Mouse (Mus musculus) kidney, adult 2 months (tissue): ENCODE results near the gene Flvcr2. TPM values are rescaled to one million over a fixed set of nuclear protein-coding genes. Genes with fewer than 3 reads are reported as not detected.
A peak's percentile ranks its signal among the peaks of the same experiment; 100 is the strongest.
"Not testable (repeated sequence)": the region's sequence is repeated elsewhere in the genome, so short reads cannot be mapped to it uniquely, and the experiment has no call there.

Source experiments
- DNase-seq: peaks from one replicate; pipeline ENCODE4 v3.0.0; 2021
- H3K27ac ChIP-seq: fragments of 200-500 bp; 2 replicates; pipeline ENCODE4 v1.5.1; 2012; ENCODE audit warnings: low read depth, low read length, control low read depth, inconsistent platforms; ENCODE audit not compliant: insufficient read depth
- H3K27me3 ChIP-seq: fragments of 200-500 bp; replicated peaks from 2 replicates; pipeline ENCODE4 v1.6.1; 2012; ENCODE audit warnings: mild to moderate bottlenecking, moderate library complexity, low read length, inconsistent platforms; ENCODE audit not compliant: control insufficient read depth, insufficient read depth
- H3K36me3 ChIP-seq: fragments of 200-500 bp; 2 replicates; pipeline ENCODE4 v1.6.1; 2012; ENCODE audit warnings: mild to moderate bottlenecking, moderate library complexity, low read length, inconsistent platforms; ENCODE audit not compliant: control insufficient read depth, insufficient read depth
- H3K4me1 ChIP-seq: fragments of 200-500 bp; 2 replicates; pipeline ENCODE4 v1.6.1; 2011; ENCODE audit warnings: low read length; ENCODE audit not compliant: control insufficient read depth, insufficient read depth
- H3K4me3 ChIP-seq: fragments of 200-500 bp; 2 replicates; pipeline ENCODE4 v1.5.1; 2011; ENCODE audit warnings: mild to moderate bottlenecking, low read depth, low read length, control low read depth; ENCODE audit not compliant: insufficient read depth
- CTCF ChIP-seq: fragments of 200-500 bp; conservative IDR thresholded peaks from 2 replicates; pipeline ENCODE4 v1.5.1; 2011; ENCODE audit warnings: low read depth, mild to moderate bottlenecking, control low read depth, low read length, moderate library complexity, mixed read lengths; ENCODE audit not compliant: insufficient read depth, insufficient read length
- POLR2A ChIP-seq: fragments of 200-500 bp; IDR thresholded peaks from one replicate; pipeline ENCODE4 v1.6.1; 2011; ENCODE audit warnings: low read depth, low read length, control low read depth
- WGBS: fragments of 180-500 bp; shearing (Covaris S2); methylation state at CpG from one replicate; pipeline ENCODE4 v1.1.7; 2018; 5-methylcytosine and 5-hydroxymethylcytosine counted together
- polyA plus RNA-seq: library from polyadenylated mRNA; depleted of rRNA; stranded (reverse); fragments of >200 nt; gene quantifications from 2 replicates; pipeline ENCODE4 v1.2.3, GENCODE M21; 2012; rRNA removed

Gene Flvcr2
- polyA plus RNA-seq: 23.1 and 35.1 TPM in 2 replicates

DNA sequence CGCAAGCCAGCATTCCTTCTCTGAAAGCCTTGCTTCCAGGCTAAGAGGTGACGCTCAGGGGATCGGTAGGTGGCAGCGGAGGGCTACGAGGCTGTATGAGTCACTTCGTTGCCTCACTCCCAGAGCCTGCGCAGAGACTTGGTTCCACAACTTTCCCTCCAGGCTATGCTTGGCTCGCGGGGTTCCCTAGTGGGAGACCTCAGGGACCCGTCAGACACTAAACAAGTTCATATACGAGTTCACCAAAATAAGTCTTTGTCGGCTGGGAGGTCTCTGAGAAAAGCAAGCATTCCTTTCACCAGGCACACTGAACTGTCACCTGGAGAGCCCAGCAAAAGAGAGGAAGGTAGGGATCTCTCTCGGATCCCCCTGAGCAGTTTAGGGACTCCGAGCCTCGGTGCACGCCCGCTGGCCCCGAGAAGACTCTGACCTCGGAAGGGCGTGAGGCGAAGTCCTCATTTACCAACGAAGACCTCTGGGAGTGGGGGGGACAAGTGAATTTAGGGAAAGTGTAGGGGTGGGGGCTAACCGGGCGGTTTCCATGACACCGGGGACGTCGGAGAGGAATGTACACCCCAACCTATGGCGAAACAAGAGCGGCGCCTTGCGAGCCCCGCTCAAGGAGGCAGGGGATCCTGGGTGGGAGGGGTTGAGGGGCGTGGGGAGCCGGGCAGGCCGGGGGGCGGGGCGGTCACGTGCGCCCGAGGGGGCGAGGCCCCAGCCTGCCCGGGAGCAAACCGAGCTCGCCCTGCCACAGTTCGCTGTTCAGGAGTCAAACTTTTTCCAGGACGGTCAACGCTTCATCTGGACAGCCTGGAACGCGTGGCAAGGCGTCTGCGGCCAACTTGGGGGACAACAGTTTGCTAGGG lies at the start of gene Flvcr2:
Gene Flvcr2, plus strand, starts transcription at position 713 of the 869 bp plus-strand sequence.
- H3K36me3 ChIP-seq: no peaks in the 10 kb centered on the region
- no peaks in the 10 kb centered on the region for H3K27me3 ChIP-seq
- peak within 1 kb of the TSS; percentile 87 for H3K27ac ChIP-seq
- peak within 1 kb of the TSS; percentile 79 for H3K4me3 ChIP-seq
- under 1% methylated on average over 51 of the region's 51 CpGs for WGBS
- DNase-seq: peak; percentile 92
- H3K4me1 ChIP-seq: peaks cover 9% of the 10 kb centered on the region
- peak; percentile 8 for TF ChIP-seq POLR2A
- peak; percentile 99; the same call in 1 of the 2 replicates for TF ChIP-seq CTCF

DNA sequence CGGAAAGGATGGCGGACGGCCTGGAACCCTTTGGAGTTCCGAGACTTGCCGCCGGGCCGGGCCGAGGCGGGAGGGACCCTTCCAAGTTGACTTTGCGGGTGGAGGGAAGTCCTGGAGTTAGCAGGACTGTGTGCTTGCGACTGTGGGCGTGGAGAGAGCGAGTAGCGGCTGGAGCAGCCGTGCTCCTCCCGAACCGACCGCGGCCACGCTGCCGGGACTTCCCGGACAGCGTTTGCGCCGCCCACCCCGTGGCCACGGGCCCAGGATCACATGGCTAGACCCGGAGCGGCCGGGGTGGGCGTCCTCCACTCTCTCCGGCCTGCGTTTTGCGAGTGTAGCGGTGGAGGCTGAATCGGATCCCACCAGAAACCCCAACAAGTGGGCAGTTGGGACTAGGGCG lies 48.2 kb upstream of the Flvcr2 start:
- H3K4me1 ChIP-seq, H3K36me3 ChIP-seq, H3K27me3 ChIP-seq, H3K27ac ChIP-seq, DNase-seq: not testable (repeated sequence)
- WGBS: 11% methylated on average over 15 of the region's 37 CpGs
- H3K4me3 ChIP-seq: peak overlapping the region; percentile 21

DNA sequence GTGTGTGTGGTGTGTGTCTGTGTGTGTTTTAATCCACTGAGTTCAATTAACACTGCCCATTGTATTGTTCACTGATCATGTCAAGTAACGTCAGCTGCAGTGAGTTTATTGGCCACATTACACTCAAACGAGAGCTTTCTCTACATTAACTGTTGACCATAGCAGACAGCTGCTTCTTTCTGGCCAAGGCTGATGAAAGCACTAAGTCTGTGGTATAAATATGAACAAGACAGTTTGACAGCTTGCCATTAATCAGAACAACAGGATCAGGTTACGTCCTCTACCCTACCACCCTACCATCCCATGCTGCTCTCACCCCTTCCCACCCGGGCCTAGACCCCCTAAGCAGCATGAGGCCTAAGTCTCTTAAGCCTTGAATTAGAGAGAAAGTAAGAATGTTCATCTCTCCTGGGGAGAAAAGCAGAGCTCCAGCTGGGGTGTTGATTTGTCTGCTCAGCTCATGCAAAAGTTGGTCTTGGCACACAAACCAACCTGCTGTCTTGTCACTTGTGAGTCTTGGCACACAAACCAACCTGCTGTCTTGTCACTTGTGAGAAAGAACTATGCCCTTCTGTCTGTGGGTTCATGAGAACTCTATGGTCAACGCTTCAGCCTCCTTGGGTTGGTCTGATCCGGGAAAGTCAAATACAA lies 46.0 kb upstream of the Flvcr2 start:
- H3K27me3 ChIP-seq: no peaks in the 10 kb centered on the region
- WGBS: 79% methylated on average over 6 of the region's 6 CpGs
- H3K36me3 ChIP-seq: no peaks in the 10 kb centered on the region
- 0 out of 2 replicates have a peak, but pooled peaks cover 3% of the 10 kb centered on the region for H3K4me1 ChIP-seq
- DNase-seq: no peak
- TF ChIP-seq CTCF: no peak
- no peak overlapping the region for H3K4me3 ChIP-seq
- no peak overlapping the region for H3K27ac ChIP-seq

DNA sequence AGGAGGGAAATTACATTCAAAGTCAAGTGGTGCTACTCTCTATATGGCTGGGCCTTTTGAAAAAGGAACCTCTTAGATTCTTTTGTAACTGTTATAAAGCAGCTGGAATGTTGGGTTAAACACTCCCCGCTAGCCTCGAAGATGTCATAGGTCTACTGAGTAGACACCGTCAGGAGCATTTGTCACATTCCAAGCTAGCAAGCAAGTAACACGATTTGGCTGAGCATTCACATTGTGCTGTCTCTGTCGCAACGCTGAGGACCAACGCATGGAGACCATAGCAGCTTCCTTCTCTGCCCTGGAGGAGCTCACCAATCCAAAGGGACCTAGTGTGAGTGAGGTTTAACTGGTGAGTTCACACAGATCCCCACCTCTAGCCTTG lies 45.5 kb upstream of the Flvcr2 start:
- no peak for DNase-seq
- H3K36me3 ChIP-seq: no peaks in the 10 kb centered on the region
- 74% methylated on average over 7 of the region's 7 CpGs for WGBS
- no peak for TF ChIP-seq POLR2A
- TF ChIP-seq CTCF: no peak
- H3K27me3 ChIP-seq: no peaks in the 10 kb centered on the region
- no peak overlapping the region for H3K27ac ChIP-seq
- H3K4me1 ChIP-seq: 0 out of 2 replicates have a peak, but pooled peaks cover 3% of the 10 kb centered on the region
- H3K4me3 ChIP-seq: no peak overlapping the region

DNA sequence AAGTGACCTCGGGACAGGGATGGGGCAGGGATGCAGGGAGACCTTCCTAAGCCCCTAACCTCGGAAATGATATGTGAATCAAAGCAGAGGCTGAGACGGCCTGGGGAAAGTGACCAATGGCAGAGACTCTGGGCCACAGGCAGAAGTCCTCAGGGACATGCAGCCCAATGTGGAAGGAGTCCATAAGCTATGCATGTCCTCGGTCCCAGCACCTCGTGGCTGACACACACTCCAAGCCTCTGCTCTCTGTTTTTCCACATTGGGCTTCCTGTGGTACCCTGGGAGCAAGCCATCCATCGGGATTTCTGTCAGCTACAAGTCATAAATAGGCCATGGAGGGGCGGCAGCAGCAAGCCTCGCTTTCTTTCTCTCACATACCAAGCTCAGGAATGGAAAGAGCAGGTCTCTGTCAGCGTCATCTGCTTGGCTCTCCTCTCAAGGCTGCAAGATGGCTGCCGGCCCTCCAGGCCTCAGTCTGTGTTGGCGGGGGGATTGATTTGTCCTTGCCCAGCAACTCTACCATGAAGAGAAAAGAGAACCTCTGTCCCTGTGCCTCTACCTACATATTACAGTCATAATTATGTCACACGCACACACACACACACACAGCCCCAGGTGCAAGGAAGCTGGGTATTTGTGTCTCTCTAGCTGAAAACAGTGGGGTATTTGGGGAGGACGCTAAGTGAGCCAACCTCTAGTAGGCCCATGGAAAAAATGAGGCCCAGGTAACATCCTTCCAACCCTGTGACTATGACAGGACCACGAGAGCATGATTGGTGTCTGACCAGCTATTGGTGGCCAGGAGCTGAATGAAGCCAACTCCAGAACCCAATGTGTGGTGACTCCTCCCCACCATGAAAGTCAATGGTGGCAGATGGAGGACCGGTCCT lies 43.9 kb upstream of the Flvcr2 start:
- Histone ChIP-seq H3K36me3 (no peaks in the 10 kb centered on the region), H3K27ac (no peak overlapping the region), H3K4me1 (0 out of 2 replicates have a peak, but pooled peaks cover 3% of the 10 kb centered on the region), H3K4me3 (no peak overlapping the region), H3K27me3 (no peaks in the 10 kb centered on the region)
- DNase-seq: no peak
- no peak for TF ChIP-seq CTCF
- no peak for TF ChIP-seq POLR2A
- WGBS: 82% methylated on average over 15 of the region's 15 CpGs

DNA sequence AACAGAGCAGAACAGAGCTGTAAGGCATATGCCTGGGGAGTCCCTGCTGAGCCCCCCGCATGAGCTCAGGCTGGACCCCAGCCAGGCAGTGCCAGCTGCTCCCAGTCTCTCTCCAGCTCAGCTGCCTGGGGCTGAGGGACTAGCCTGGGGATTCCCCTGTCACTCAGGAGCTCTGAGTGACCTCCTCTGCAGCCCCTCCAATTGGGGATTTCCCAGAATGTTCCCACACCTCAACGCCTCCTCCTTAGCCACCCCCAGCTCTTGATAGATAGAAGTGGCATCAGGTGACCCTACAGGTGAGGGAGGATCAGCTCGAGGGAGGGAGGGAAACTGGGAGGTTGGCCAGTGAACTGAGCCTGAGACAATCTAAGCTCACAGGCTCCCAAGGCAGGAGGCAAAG lies 42.8 kb upstream of the Flvcr2 start:
- no peak for TF ChIP-seq CTCF
- TF ChIP-seq POLR2A: no peak
- WGBS: 59% methylated on average over 3 of the region's 3 CpGs

DNA sequence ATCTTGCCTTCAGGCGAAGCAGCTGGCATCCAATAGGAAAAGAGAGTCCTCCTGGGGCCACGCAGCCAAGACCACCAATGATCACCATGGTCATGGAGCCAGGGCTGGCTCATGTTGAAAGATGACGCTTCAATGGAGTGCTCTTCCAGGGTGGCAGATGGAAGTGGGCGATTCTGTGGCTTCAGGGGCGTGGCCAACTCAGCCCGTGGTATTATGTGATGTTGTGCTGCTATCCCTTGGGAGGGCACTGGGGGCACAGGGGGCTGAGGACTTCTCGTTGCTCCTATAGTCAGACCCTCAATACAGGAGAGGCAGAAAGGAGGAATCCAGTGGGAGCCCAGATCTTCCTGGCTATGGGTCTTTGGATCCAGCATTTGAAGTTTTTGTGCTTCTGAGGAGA lies 41.8 kb upstream of the Flvcr2 start:
- Histone ChIP-seq H3K27me3 (no peaks in the 10 kb centered on the region), H3K36me3 (no peaks in the 10 kb centered on the region), H3K27ac (no peak overlapping the region), H3K4me1 (0 out of 2 replicates have a peak, but pooled peaks cover 3% of the 10 kb centered on the region), H3K4me3 (no peak overlapping the region)
- TF ChIP-seq CTCF: no peak
- no peak for TF ChIP-seq POLR2A
- WGBS: 74% methylated on average over 7 of the region's 7 CpGs
- no peak for DNase-seq

More for the DNA sequence above, 42.8 kb upstream of the Flvcr2 start:
- H3K4me3 ChIP-seq: no peak overlapping the region
- no peaks in the 10 kb centered on the region for H3K36me3 ChIP-seq
- H3K27me3 ChIP-seq: no peaks in the 10 kb centered on the region
- no peak overlapping the region for H3K27ac ChIP-seq
- no peak for DNase-seq
- 0 out of 2 replicates have a peak, but pooled peaks cover 3% of the 10 kb centered on the region for H3K4me1 ChIP-seq
